Mouse (Mus musculus) layer of hippocampus, postnatal 10 days (tissue): ENCODE measurements at regions not wholly inside any gene's neighbourhood (a gene's known extent, or its start where the extent isn't known, plus 50 kb on each side); places are given as distances from the start of the nearest gene placed in this dataset.

ENCODE experiments used
- DNase-seq, 2 experiments: peaks; one replicate each; pipeline ENCODE4 v3.0.0; 2021; ENCODE audit warnings: low spot score in 2 of 2

DNA sequence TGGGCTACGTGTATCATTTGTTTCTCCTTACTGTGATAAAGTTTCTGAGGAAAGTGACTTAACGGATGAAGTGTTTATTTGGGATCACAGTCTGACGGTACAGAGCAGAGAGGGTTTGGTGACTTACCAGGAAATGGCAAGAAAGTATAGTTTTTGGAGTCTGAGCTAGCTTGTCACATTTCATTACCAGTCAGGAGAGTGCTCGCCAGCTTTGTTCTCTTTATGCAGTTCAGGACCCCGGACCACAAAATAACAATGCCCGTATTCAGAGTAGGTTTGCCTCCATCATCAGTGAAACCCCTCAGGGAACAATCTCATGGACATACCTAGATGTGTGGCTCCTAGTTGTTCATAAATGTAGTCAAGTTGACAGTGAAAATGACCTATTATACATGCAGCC lies 387.7 kb downstream of the Wdr11 start:
- no peak for DNase-seq

DNA sequence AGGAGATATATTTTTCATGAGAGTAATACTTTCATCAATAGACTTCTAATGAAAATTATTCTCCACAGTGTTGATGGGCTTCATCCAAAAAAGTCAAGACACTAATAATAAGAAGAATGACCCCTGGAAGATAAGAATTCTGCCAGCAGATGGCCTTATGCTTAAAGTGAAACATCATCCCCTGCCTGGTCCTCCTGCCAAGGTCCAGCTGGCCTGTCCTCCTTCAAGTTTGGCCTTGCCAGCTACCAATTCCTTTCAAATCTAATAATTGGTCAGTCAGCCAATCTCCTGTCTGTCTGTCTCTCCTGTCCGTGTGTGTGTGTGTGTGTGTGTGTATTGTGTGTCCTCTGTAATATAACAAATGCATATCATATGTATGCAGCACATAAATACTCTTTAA lies 388.8 kb downstream of the Wdr11 start:
- DNase-seq, result no peak

DNA sequence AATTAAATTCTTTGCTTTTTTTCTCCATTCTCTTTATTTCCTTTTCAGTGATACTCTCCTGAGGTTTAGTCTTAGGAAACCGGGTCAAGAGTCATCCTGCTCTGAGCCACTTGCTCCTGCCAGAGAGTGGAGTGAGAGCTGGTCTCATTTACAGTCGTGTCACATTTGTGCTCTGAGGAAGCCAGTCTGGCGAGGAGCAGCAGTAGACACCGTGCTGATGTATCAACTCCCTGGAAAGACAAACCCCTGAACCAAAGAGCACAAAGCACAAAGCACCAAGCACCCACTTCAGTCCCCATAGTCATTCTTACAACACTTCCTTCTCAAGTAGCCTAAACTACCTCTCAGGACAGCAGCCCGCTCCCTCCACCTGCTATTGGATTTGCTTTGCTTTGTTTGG lies 390.7 kb downstream of the Wdr11 start:
- DNase-seq, result no peak

DNA sequence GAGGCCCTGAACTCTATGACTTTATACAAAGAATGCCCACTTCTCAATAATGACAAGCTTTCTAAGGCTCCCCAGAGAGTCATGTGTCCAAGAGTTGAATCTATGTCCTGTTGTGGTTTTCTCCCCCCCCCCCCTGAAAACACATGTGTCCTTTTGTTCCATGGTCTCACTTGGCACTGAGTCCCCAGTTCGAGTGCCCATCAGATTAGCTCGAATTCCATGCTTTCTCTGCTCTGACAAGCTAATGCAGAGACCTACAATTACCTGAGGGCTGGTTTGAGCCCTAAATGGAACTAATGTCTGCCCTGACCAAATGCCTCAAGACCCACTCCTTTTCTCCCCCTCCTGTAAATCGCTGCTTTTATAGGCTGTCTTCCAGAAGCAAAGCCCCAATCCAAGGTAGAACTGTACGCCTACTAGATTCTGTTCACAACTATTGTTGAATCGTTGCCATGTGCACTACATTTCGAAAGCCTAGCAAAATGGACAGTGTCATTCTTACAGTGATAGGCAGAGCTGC lies 392.0 kb downstream of the Wdr11 start:
- no peak for DNase-seq

DNA sequence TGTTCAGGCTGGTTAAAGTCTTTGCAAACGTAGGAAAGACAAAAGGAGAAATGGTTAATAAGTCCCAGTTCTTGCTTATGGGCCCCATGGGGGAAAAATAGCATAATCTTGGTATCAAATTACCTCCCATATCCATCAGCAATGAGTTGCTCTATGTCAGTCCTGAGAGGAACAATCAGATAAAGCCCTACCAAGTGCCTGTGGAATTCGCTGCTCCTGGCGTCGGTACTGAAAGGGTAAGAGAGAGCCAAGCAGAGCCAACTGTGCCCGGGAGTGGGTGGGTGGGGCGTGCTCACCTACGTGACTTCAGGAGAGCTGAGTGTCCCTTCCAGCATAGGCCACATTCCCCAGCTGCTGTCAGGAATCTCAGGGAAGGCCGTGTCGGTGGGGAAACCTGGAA lies 392.7 kb downstream of the Wdr11 start:
- DNase-seq, result no peak

DNA sequence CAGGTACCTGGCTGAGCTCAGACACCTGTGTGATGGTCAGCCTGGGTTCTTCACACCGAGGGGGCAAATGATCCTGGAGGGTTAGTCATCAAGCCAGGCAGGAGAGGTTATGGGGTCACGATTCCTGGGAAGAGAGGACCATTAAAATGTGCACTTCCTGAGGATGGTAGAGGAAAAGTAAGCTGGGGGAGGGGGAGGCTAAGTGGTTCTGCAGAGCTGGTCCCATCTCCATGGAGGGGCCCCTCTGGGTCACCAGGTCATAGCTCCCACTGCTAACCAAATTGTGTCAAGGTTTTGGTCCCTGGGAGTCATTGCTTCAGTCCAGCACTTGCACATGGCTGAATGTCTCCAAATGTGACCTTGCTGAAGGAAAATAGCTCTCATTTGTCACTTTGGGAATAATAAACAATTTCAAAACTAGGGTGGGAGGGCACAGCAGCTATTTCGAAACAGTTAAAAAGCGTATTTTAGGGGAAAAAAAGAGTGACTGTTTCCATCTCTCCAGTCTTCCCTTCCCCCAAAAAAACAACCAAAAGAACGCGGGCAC lies 395.5 kb downstream of the Wdr11 start:
- no peak for DNase-seq

DNA sequence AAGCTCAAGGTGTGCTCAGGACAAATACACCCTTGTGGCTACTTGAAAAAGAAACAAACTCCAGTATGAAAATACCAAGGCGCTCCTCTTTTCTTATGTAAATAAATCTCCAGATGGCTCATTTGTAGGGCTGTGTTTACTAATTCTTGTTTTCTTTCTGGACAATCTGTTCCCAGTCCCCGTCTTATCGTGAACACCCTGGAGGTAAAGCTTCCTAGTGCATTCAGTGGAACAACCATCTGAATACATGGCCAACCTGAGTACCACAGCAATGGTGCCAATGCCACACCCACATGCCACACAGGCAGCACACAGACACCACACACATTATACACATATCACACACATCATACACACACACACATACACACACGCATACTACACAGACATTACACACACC lies 396.1 kb downstream of the Wdr11 start:
- DNase-seq, result no peak

DNA sequence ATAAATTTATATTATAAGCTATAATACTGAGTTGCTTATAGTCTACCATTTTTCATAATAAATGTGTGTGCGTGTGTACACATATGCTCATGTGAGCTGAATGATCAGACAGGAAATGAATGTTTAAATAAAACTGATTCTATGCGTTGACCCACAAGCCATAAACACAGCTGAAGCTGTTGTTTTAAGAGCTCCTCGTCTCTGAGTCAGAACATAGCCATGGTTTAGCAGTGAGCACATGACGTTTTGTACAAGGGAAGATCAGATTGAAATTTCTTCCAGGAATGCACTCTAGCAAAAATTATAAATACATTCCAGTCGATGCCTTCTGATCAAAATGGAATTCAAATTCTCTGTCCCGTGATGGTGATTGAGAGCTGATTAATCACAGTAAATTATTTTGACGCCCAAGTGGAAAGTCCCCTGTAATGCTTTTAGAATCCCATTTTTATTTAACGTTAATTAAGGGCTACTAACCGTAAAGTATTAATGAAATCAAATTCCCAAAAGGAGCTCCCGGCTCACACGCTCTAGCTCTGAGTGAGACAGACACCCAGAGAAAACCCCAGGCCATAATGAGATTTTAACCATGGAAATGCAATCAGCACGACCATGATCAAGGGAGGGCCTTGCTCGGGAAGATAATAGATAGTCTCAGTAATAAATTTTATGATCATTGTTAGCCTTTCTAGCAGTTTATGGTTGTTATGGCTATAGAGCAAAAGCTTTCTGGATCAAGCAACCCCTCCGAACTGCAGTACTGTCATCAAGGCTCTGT lies 402.0 kb downstream of the Wdr11 start:
- no peak for DNase-seq

DNA sequence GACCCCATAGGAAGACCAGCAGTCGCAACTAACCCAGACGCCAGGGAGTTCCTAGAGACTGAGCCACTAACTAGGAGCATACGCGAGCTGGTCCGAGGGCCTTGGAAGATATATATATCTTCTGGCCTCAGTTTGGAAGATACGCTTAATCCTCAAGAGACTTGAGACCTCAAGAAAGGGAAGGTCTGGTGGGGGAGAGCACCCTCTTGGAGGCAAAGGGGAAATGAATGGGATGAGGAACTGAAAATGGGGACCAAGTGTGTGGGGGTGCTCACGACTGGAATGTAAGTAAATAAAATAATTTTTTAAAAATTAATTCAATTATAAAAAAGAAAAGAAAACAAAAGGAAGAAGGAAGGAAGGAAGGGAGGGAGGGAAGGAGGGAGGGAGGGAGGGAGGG lies 403.9 kb downstream of the Wdr11 start:
- no peak for DNase-seq

DNA sequence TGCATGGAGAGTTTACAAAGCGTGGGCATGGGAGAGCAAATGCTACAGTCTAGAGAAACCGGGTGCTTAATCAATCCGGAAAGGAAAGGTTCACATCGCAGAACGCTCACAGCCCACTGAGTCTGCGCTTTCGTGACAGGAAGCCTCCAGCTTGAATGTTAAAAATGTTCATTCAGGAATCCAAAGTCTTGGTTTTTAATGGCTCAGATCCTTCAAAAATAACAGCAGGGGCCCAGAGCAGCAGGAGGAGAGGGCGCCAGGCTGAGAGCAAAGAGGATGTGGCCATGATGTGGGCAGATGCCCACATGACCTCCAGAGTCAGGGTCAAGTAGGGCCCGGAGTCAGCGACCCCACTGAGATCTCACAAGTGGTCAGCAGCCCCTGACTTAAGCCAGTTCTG lies 409.4 kb downstream of the Wdr11 start:
- peak; percentile 25 to 38 for DNase-seq

DNA sequence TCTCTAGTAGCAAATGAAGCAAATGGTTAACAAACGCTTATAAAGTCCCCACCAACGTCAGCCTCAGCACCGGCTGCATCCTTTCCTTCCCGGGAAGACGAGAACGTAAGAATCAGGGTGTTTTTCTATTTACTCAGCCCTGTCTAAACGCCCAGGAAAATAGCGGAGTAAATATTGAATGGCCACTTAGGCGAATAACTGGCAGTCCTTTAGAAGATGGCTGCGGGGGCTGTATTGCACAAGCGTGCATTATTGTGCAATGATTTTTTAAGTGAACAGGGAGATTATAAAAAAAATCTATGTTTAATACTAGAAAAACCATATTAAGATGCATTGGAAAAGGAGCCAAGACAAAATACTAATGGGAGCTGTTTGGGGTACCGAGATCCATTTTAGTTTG lies 410.3 kb downstream of the Wdr11 start:
- no peak for DNase-seq

DNA sequence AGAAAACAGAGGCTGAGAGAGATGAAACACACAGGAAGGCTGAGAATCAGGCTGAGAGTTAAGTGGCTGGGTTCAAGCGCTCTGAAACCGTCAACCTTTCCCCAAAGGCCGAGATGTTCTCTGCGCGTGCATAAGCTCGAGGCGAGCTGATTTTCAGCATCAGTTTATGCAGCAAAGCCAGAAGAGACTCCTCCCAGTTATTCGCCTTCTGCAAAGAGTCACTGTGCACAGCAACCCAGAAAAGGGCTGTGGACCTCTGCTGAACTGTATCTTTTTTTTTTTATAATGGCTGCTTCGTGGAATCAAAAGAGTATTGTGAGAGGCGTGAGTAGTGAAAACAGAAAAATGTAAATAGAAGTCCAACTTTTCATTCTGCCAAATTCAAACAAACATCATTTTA lies 413.7 kb downstream of the Wdr11 start:
- no peak for DNase-seq

DNA sequence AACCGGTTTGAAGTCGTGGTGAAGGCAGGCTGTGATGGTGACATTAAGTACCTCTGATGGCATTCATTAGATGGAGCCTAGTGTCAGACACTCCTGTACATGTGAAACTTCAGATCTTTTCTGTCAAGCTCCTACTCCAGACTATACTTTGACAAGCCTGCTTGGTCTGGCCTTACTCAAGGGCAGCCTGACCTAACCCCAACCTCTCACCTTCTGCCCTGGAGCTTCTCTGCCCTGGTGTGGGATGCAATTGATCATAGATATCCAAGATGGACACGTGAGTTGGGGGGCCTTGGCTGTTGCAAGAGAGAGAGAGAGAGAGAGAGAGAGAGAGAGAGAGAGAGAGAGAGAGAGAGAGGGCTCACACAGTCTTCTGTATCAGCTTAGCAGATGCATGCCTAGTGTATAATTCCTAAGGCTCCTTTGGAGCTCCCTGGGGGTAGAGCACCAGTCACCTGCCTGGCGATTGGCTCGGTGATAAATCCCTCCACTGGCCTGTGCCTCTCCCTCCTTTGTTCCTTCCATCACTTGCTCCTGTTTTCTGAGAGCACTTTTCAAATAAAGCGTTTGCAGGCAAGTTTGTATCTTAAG lies 416.4 kb downstream of the Wdr11 start:
- DNase-seq, result no peak

DNA sequence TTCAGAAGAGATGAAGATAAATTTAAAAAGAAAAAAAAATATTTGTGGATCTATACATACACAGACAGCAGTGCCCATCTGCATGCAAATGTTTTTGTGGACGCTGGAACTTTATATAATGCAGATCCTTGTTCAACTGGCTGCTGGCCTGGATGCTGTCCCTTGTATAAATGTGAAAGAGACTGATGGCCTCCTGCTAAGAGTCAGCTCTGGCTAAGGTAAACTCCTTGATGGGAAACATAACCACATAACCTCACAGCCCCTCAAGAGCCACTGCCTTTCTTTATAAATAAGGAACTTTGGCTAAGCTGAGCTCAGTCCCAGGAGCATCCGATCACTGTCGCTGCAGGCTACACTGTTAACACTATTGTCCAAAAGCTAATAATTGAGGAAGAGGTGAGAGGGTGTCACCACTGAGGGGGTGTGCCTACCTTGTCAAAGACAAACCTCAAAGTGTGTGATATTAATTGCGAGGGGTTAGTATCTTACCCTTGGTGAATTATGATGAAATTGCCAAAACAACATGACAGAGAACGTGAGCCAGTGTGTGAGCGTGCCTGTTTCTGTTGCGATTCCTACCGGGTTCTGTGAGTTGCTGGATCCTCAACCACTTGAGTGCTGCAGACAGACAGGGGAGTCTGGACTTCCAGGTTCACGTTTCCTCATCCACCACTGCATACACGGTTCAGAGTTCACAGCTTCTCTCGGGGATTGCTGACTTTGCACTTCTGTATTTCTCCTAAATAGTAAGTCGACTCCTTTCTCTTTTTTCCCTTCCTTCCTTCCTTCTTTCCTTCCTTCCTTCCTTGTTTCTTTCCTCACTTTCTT lies 417.1 kb downstream of the Wdr11 start:
- no peak for DNase-seq

DNA sequence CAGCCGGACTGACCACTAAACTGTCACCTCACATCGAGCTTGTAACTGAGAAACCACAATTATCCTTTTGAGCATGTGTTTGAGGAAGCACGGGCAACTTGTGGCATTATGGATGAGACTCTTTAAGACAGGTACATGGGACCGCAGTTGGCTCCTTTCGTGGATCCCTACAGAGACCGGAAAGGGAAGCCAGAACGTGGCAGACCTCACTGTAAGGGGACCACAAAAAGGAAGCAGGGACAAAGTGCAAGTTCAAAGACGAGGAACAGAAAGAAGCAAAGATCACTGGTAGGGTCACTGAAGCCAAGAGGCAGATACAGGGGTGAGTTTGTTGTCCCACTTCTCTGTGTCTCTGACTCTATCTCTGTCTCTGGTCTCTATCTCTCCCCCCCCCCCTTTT lies 420.4 kb downstream of the Wdr11 start:
- no peak for DNase-seq

DNA sequence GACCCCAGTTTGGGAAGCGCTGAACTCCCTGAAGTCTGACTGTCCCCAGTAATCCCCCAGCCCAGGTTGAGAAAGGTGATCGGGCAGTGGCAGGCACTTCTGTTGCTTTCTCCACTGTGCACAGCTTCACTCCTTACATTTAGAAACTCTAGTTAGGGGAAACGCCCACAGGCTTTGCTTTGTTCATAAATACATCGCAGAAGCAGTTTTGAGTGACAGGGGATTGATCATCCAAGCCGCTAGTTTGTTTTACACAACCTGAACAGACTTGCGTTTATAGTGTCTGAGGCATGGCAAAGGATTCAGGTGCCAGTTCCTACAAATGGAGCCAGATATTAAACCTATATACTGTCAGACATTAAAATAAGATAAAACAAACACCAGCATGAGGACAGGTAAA lies 421.4 kb downstream of the Wdr11 start:
- DNase-seq, result no peak

DNA sequence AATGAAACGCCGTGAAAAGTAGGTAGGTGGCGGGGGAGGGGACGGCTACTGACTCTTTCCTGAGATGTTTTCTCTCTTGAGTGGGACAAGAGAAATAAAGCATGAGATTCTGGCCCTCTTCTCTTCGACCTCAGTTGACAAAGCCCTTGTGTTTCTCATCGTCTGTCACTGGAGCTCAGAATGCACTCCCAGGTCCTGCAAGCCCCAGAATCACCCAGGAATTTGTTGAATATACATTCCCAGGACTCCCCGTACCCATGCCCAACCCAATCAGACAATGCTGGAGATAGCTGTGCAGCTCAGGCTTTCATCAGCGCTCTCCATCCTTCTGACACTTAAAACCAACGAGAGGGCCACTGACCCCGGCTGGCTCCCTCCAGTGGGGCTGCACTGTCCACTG lies 422.9 kb downstream of the Wdr11 start:
- DNase-seq, result no peak

DNA sequence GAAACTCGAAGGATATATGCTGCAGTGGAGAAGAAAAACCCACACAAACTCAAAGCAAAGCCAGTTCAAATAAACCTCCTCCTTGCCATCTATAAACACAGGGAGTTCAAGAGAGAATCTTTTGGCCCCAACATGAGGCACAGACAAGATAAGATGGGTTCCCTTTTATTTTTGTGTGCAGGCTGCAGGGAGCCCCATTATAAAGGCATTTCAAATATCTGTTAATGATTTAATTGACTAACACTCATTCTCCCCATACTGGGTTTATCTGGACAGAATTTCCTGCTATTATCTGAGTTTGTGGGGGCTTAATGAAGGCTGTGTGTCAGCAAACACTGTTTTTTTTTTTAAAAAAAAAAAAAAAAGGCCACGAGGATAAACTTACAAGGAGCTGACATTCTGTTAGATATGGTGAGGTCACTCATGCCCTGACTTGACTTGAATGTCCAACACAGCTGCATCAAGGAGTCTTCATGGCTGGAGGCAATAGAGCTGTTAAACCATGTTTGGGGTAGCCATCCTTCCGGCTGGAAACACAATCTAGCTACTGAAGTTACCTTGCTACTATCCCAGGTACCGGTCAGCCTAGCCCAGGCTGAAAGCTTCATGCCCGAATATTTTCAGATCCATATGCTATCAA lies 423.8 kb downstream of the Wdr11 start:
- DNase-seq, result no peak

DNA sequence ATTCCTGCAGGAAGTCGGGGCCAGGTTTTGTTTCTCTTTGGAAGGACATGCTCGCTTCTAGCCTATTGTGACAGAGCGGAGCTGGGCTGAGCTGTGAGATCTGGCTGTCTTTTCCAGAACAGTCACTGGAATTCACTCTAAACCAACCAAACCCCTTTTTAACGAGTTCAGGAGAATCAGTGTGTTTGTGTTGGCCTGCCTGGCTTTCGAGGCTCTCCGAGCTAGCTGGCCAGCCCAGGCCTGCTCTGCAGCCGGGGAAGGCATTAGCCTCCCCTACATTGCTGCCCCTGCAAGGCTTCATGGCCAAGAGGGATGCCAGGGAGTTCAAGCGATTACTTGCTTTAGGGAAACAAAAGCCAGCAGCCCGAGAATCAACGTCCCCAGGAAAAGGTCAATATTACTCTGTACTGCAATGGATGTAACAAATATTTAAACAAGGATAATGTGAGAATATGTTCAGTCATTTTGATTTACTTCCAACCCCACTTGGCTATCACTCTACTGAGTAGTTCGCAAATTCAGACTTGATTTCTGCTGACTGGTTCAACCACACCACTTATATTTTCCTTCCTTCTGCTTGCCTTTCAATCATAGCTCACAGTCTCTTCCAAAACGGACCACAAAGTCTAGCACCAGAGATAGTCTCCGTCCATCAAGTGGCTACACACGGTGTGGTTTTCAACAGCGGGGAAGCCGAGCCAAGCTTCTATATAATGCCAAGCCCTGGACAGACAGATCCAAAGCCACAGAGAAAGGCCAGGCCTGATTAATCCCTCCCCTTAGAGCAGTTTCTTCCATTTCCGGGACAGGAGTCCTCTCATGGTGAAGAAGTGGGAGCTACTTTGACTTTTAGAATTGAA lies 424.6 kb downstream of the Wdr11 start:
- no peak for DNase-seq

DNA sequence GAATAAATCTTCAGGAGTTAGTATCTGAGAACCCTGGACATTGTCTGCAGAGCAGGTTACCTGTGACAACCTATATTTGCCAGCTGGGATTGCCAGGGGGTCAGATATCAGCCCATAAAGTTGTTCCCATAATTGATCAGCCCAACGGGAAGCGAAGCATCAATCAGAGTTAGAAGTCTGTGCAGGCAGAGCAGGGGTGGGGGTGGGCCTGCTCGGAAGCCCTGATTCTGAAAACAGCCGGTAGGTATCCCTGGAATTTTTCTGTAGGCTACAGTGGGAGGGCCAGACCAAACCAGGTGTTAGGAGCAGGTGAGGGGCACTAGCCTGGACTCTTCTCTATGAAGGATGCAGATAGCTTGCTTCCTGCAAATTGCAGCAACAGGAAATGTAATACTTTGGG lies 427.2 kb downstream of the Wdr11 start:
- no peak for DNase-seq
